Mouse (Mus musculus) adrenal gland, postnatal 4 days (tissue): ENCODE results near the gene Ddx23. TPM values are rescaled to one million over a fixed set of nuclear protein-coding genes. Genes with fewer than 3 reads are reported as not detected.
A peak's percentile ranks its signal among the peaks of the same experiment; 100 is the strongest.

Experiments
- DNase-seq, 2 experiments: peaks; one replicate each; pipeline ENCODE4 v3.0.0; 2021 to 2022; ENCODE audit warnings: low spot score in 2 of 2, mixed read lengths in 2 of 2
- total RNA-seq, 2 experiments: library from RNA; stranded (reverse); gene quantifications; 2 replicates each; pipeline ENCODE4 v1.2.3; 2021

Gene Ddx23
- total RNA-seq, 2 experiments from 2014 or later, result 76.4 to 85.9 TPM

DNA sequence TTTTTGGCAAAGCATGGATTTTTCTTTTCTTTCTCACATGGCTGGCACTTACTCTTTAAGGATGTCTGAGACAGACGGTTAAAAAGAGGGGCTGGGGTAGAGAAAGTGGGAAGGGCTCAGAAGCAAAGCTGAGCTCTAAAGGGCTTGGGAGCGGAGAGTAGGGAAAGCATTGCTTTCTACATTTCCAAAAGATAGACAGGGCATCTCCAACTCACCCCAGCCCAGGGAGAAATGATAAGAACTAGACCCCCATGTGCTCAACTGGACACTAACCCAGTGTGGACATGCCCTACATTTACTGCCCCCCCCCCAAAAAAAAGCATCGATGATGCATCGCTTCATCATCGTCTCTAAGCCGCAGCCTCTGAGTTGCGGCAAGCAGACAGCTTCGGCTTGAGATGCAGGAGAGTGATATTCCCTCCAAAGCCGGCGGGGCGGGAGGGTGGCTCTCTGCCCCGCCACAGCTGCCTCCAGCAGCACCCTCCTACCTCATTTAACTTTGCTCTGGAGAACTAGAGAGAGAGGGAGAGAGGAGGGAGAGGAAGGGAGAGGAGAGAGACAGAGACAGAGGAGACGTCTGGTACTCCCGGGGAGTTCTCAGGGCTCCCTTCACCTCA lies 13.0 kb upstream of the Ddx23 start:
- no peak for DNase-seq

DNA sequence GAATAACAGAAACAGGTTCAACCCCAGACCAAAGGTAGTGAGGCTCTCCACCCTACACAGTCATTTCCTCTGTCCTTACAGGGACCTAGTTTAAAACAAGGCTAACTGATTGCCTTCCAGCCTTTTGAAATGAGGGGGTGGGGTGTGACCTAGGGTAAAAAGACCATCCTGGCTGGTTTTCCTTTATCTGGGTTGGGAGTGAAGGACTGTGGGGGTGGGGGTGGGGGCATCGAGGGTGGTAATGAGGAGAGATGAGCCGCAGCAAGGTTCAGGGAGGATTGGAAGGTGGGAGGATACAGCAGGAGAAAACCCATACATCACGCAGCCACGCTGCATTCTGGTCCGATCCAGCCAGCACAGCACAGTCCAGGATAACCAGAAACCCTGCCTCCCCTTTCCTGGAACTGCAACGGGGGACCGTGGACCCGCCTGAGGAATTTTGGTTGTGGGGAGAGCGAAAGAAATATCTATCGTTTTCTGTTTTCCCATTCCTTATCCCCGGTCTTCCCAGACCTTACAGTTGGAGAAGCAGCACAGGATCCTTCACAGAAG lies 12.4 kb upstream of the Ddx23 start:
- no peak for DNase-seq

DNA sequence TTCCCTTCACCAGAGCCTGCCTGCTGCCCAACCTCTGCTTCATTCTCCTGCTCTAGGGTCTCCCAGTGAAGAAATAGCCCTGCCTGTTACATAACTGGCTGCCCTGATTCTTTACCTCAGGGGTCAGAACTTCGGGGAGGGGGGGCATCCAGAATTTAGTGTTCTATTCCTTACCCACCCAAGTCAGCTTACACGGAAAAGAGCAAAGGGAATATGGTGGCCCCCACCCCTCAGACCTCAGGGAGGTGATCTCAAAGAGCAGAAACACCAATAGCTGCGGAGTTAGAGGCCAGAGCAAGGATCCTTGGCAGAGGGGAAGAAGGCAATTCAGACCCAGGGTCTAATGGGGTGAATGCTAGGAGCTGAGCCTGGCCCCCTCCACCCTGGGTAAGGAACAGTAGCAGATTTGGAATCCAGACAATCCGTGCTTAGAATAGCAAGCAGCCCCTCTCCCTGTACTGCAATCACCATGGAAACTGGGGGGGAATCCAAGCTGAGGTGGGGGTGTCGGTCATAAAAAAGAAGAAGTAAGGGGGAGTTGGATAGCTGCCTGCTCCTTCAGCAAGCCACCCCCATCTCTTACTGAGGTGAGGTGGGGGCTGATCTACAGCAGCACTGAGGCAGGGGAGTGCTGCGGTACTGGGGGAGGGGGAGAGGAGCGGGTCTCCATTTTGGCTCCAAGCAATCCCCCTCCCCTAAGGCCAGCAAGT lies 11.7 kb upstream of the Ddx23 start:
- no peak for DNase-seq

DNA sequence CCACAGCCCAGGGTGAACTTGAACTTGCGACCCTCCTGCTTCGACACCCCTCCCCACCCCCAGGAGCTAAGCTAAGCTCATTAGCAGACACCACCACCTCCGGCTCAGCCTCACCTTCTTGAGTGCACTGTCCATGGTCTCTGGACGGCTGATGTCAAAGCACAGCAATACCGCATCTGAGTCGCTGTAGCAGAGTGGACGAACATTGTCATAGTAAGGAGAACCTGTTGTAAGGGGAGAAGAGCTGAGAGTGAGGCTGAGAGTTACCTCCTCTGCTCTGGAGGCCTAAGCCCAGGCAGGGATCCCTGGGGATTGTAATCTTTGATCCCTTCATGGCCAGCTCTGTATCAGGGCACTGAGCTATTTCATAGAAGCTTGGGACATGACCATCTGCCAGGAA lies 11.0 kb upstream of the Ddx23 start:
- DNase-seq, result no peak

DNA sequence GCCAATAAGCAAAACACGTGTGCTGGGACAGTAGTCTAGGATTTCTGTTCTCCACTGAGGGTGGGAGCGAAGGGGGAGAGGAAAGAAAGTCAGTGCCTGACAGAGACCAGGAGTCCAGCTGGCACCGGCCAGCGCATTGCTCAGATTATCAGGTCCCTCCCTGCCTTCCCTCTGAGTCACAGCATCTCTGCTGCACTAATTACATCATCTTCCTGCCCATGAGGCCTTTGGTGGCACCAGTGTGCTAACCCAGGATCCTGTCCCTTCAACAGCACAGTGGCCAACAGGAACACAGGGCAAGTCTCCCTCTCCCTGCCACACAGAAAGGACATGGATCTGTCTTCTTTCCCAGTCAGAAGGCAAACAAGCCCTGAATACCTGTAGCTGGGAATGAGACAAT lies 9.9 kb upstream of the Ddx23 start:
- no peak for DNase-seq

DNA sequence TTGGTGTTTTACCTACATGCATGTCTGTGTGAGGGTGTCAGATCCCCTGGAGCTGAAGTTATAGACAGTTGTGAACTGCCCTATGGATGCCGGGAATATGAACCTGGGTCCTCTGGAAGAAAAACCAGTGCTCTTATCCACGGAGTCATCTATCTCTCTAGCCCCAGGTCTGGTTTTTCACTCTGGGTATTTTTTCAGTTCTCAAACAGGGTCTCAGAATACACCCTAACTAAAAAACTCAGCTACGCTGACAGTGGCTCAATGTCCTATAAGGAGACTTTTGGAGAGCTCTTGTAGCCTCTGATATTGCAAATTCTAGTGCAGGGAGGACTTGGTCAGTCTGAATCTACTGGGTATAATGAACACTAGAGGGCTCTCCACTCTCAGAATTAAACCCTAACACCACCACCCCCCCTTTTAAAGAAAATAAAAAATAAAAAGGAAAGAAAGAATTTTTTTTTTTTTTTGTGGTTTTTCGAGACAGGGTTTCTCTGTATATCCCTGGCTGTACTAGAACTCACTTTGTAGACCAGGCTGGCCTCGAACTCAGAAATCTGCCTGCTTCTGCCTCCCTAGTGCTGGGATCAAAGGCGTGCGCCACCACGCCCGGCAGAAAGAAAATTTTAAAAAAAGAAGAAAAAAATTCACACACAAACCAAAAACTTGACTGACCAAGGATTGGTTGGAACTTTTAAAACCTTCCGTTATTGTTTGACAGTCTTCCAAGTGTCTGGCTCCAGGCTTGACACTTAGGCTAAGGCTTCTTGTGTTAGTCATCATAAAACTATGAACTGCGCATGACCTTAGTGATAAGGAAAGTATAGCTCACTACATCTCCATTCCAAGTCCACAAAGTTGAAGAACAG lies 1.6 kb upstream of the Ddx23 start:
- no peak for DNase-seq

DNA sequence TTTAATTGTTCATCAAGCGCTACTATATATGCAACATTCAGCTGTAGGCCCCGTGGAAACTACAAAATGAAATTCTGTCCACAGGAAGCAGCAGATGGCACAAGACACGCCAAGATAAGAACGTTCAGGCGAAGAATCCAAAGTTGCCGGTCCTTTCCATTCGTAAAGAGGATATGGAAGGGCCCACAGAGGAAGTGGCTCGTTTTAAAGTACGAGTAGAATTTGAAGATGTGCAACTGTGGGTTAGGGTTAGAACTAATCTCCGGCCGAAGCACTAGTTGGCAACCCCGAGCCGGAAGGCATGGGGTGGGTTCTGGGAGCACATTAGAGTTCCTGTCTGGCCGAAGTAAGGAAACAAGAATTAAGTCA lies 512 bp downstream of the Ddx23 start:
- DNase-seq, result no peak

DNA sequence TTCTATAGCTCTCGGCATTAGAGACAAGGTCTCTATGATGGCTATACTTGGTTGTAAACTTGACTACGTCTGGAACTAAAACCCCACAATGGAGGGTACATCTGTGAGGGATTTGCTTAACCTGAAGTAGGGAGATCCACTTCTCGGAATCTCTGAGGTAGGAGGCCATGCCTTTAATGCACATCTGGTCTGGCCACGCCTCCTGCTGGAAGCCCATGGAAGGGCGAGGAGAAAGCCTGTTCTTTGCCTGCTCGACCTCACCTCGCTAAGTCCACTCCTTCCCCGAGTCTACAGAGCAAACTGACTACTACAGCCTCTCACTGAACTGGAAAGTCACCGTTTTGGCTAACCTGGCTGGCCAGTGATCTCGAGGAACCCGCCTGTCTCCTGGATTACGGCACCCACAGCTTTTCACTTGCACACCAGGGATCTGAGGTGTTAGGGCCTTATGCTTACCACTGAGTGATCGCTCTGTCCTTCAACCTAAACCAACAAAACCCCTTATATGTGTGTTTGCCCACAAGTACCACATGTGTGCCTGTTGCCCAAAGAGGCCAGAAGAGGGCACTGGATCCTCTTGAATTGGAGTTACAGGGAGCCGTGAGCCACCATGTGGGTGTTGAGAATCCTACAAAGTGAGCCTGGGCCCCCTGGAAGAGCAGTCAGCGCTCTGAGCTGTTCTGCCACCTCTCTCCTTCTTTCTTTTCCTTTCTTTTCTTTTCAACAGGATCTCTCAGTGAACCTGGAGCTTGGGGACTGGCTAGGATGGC lies 5.5 kb downstream of the Ddx23 start:
- no peak for DNase-seq

DNA sequence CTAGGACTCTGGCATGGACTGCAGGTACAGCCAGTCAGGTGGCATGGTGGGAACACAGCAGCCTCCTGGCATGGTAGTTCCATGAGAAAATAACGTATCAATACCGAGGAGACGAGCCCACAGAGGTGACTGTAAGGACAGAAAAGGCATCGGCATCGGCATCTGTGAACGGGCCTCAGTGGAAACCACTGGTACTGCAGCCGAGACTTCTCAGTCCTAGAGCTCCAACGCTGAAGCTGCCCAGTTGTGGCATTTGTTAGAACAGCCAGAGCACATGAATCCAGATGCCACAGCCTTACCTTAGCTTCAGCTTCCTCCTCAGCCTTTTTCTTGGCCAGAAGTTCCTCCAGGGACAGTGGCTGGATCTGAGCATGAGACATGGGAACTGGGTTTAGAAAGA lies 10.5 kb downstream of the Ddx23 start:
- no peak for DNase-seq

DNA sequence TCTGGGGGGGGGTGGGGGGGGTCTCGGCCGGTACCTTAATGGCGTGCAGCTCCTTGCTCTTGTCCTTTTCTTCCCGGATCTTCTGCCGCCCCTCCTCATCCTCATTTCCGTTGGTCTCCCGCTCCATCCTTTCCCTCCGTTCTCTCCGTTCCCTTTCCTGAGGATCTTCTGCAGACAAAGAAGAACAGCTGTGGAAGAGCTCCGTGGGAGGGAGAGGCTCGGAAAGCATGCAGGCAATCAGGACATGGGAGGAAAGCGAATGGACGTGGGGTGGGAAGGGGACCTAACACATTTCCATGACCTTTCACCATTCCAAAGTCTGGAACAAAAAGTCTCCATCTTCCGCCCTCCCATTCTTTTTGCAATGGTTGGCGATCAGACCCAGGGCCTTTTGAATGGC lies 11.3 kb downstream of the Ddx23 start:
- no peak for DNase-seq

DNA sequence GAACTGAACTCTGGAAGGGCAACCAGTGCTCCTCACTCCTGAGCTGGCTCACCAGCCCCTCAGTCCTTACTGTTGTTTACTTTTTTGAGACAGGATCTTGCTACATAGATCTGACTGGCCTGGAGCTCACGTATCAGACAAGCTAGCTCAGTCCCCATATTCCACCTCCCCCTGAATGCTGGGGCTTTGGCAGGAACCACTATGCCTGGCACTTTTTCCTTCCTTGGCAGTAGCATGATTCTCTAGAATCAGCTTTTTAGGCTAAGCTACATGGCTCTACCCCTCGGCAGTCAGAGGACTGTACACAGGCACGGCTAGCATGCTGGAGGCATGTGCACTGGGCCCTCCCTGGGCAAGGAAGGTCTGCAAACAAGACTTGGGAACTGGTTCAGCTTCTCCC lies 14.6 kb downstream of the Ddx23 start:
- no peak for DNase-seq

DNA sequence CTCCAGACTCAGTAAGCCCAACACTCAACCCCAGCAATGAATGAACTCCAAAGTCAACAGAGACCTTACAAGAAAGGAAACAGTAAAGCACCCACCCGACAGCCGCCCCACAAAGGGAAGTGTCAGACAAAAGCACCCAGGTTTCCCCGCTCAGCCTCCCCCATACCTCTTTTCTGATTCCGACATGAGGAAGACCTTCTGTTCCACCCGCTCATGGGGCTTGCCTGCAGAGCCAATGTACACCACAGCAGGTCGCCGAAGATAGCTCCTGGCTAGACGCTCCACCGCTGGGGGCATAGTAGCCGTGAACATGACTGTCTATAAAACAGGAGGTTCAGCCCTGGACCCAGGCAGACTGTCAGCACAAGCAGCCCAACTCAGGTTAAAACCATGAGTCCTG lies 15.4 kb downstream of the Ddx23 start:
- DNase-seq, result no peak

DNA sequence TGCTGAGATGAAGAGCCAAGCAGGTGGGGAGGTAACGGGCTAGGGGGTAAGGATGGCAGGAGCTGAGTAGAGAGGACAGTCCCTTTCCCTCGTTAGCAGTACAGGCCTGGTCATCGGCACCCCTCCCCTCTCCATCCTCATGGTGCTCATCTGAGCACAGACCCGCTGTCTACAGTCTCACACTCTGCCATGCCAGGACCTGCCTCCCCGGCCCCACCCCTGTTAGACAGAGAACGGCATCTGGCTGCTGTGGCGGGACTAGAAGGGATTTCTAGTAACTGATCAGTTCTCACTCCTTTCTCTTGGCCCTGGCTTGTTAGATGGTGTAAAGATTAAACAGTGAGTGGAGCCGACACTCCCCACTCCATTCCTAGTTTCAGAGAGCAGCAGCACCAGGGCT lies 16.0 kb downstream of the Ddx23 start:
- DNase-seq, result no peak

DNA sequence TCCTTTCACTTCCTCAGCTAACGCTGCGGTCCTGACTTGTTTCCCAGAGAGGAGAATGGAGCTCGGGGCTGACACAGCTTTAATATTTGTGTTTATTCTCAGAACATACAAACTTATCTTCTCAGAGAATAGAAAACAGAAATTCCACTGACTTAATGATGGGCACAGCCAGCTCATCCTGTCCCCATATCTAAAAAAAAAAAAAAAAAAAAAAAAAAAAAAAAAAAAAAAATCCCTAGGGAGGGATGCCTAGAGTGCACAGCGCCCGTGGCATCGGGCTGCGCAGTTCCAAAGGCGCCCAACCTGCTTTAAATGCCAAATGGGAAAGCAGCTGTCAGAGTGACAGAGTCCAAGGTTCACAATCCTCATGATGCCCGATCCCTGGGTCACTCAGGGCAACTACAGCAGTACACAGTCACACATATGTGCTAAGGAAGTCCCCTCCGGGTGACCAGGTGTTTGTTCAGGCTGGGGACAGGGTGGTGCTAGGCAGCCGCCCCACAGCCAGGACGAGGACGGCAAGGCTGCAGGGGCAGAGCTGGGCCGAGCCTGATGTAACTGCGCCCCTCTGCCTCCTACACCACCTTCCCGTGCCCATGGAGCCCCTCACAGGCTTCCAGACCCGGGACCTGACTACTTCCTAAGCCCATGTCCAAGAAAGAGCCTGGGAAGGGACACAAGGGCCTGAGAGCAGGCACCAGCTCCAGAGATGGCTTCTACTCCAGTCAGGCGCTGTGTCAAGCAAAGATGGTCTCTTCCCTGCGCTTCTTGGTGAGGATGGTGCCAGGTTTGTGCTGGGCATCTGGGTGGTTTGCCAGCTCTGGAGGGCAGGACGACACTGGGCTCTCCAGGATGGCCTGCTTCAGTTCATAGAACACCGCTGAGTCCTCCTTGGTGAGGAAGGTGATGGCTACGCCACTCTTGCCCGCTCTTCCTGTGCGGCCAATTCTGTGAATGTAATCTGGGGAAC lies 17.4 kb downstream of the Ddx23 start:
- no peak for DNase-seq

DNA sequence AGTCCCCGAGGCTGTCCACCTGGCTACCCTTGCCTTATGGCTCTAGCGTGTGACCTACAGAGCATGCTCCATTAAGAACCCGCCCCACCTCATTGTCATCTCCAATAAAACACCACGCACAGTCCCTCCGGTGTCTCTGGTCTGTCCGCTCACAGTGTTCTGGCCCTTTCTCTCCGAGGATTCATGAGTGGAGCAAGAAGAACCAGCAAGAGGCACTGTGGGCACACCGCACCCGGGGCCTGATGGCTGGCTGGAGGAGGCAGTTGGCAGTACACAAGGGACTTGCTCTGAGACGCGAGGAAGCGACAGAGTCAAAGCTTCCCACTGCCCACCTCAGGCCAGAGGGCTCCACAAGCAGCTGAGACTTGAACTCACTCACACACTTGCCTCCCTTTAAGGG lies 18.3 kb downstream of the Ddx23 start:
- no peak for DNase-seq

DNA sequence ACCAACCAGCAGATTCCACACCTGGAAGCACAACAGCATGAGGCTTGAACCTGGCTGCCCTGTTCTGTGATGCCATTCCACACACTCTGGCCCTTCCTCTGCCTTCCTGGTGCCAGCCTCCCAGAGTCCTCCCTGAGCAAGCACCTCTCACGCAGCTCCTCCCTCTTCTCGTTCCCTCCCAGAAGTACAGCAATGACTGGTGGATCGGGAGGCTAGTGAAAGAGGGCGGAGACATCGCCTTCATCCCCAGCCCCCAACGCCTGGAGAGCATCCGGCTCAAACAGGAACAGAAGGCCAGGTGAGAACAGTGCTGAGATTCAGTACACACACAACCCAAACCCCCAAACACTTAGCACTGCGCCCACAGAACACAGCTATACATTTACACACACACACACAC lies 22.5 kb downstream of the Ddx23 start:
- DNase-seq, result no peak

DNA sequence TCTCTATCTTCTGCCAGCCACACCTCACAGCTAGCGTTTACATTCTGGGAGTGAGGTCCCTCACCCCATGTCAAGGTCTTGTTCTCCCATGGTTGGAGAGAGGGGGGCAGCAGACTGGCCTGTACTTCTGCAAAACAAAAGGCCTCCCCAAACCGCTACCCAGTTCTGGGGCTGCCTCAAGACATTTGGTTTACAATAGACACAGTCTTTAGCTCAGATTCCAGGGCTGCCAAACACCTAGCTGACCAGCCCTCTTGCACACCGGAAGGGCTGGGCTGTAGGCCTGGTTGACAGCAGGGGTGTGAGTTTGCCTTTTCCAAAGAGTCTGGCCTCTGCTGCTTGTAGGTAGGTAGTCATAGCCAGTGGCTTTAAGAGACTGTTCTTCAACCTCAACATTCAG lies 25.5 kb downstream of the Ddx23 start:
- no peak for DNase-seq

DNA sequence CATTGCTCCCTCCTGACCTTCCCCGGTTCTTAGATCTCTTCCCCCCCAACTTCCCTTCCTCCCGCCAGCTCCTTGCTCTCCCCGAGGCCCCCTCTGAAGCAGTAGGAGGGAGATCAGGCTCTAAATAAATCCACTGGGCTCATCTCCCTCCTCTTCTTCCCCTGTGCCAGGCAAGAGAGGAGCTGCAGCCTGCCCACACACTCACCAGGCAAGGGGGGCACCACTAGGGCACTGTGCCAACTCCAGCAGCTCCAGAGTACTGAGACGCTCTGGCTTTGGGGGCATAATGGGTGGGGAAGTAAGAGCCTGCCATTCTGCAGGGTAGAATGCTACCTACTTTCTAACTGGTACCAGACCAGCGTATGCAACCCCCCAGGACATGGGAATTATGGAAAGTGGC lies 26.2 kb downstream of the Ddx23 start:
- DNase-seq, result no peak

DNA sequence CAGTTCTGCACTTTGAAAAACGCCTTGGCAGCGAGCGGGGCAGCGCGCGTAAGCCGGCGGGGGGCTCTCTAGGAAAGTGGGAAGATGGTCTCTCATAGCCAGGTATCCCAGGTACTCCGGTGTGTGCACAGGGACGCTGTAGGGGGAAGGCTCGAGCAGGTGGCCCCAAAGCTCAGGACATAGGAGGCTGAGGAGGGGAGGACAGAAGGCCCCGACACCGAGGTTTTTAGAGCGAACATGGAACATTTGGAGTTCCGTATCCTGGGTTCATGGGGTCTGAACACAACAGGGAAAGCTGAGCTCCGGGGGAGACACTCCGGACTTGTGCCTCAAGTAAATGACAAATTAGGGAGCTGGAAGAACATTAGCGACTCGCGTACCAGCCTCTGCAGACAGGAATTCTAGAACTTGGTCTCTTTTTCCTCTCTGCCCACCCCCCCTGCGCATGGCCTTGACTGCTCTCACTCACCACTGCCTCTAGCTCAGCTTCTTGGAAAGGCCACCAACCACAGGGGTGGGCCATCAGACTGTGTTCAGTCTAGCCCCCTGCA lies 27.3 kb downstream of the Ddx23 start:
- no peak for DNase-seq

DNA sequence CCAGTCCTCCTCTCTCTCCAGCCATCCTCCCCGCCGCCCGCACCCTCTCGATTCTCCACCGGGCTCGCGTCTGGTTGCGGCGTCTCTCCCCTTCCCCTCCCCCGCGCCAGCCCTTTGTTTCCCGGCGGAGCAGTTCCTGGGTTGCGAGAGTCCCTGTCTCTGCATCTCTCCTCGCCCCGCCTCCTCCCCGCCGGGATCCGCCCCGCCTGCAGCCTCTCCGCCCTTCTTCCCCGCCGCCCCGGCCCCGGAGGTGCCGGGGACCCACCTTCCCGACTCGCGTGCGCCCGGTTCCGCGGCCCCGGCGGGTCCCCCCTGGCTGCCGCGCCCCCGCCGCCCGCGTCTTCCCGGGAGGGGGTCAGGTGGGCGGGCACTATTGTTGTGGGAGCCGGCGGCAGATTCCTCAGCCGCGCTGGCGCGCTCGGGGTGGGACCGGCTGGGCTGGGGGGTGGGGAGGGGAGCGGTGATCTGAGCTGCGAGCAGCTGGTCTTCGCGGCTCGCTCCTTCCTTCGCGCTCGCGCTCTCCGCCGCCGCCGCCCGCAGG lies 28.1 kb downstream of the Ddx23 start:
- peak; percentile 49 to 53 for DNase-seq
